Mouse (Mus musculus) liver, embryonic 11.5 days (tissue): ENCODE results near the gene Mymx. TPM values are rescaled to one million over a fixed set of nuclear protein-coding genes. Genes with fewer than 3 reads are reported as not detected.

ENCODE experiments used
- ATAC-seq: fragments of 200-750 bp; cut with Nextera tagmentation; replicated peaks from 2 replicates; pipeline ENCODE4 v1.8.0; 2017; ENCODE audit warnings: moderate number of reproducible peaks, mild to moderate bottlenecking, moderate TSS enrichment, moderate library complexity; ENCODE audit not compliant: low FRiP score
- DNase-seq: peaks from one replicate; pipeline ENCODE4 v3.0.0-alpha.2; 2017; ENCODE audit warnings: low spot score
- H3K27ac ChIP-seq: fragments of 300-500 bp; sonication (generic); 2 replicates; pipeline ENCODE4 v1.5.1; 2014; ENCODE audit warnings: mild to moderate bottlenecking, low read depth, low read length, control low read depth
- H3K27me3 ChIP-seq: fragments of 300-500 bp; sonication (generic); replicated peaks from 2 replicates; pipeline ENCODE4 v1.6.1; 2014; ENCODE audit warnings: low read length, mixed read lengths; ENCODE audit not compliant: control insufficient read depth, insufficient read depth
- H3K36me3 ChIP-seq: fragments of 300-500 bp; sonication (generic); 2 replicates; pipeline ENCODE4 v1.6.1; 2014; ENCODE audit warnings: mild to moderate bottlenecking, low read length, moderate library complexity, mixed read lengths; ENCODE audit not compliant: control insufficient read depth, insufficient read depth
- H3K4me1 ChIP-seq: fragments of 300-500 bp; sonication (generic); replicated peaks from 2 replicates; pipeline ENCODE4 v1.6.1; 2014; ENCODE audit warnings: low read length, mixed read lengths; ENCODE audit not compliant: control insufficient read depth, insufficient read depth
- H3K4me2 ChIP-seq: fragments of 300-500 bp; sonication (generic); 2 replicates; pipeline ENCODE4 v1.6.1; 2014; ENCODE audit warnings: mild to moderate bottlenecking, control low read depth, moderate library complexity
- H3K4me3 ChIP-seq: fragments of 300-500 bp; sonication (generic); 2 replicates; pipeline ENCODE4 v1.5.1; 2014; ENCODE audit warnings: low read depth, low read length, control low read depth
- H3K9ac ChIP-seq: fragments of 300-500 bp; sonication (generic); 2 replicates; pipeline ENCODE4 v1.6.1; 2014; ENCODE audit warnings: low read depth, low read length, control low read depth
- H3K9me3 ChIP-seq: fragments of 300-500 bp; sonication (generic); 2 replicates; pipeline ENCODE4 v1.6.1; 2016; ENCODE audit warnings: low read length, inconsistent platforms, mixed read lengths; ENCODE audit not compliant: control insufficient read depth
- WGBS: fragments of 180-500 bp; shearing (Covaris S2); extraction: QIAGEN DNeasy Blood & Tissue Kit; methylation state at CpG from one replicate; pipeline ENCODE4 v1.1.7; 2014; 5-methylcytosine and 5-hydroxymethylcytosine counted together
- polyA plus RNA-seq: library from polyadenylated mRNA; unstranded; fragments of >200 nt; fragmentation: Nextera tagmentation; extraction: Ambion mirVana; gene quantifications from 2 replicates; pipeline ENCODE4 v1.2.1, GENCODE M21; 2014

Mymx gene
- polyA plus RNA-seq, 1 experiment from 2014 or later = 1.0 TPM

GRCm38 (mm10) chr17:45573780-45574123 is 28.1 kb downstream of the Mymx start:
- ATAC-seq (peak; percentile 75), DNase-seq (peak; percentile 98)
- peak overlapping the region; percentile 98 for H3K4me2 ChIP-seq
- 0% methylated on average over 18 of the region's 18 CpGs for WGBS
- H3K36me3 ChIP-seq = peaks cover 30% of the 10 kb centered on the region
- H3K9ac ChIP-seq = peak overlapping the region; percentile 100
- H3K9me3 ChIP-seq = no peaks in the 10 kb centered on the region
- H3K4me1 ChIP-seq = peaks cover 42% of the 10 kb centered on the region
- no peaks in the 10 kb centered on the region for H3K27me3 ChIP-seq
- peak overlapping the region; percentile 99 for H3K27ac ChIP-seq
- H3K4me3 ChIP-seq = peak overlapping the region; percentile 100

- Histone ChIP-seq H3K27ac (peak within 1 kb of the TSS; percentile 99), H3K4me3 (peak within 1 kb of the TSS; percentile 100), H3K9me3 (no peaks in the 10 kb centered on the region), H3K4me2 (peak within 1 kb of the TSS; percentile 98), H3K4me1 (peaks cover 40% of the 10 kb centered on the region), H3K36me3 (peaks cover 36% of the 10 kb centered on the region), H3K27me3 (no peaks in the 10 kb centered on the region), H3K9ac (peak within 1 kb of the TSS; percentile 100)
- peak; percentile 82 for ATAC-seq
- under 1% methylated on average over 41 of the region's 41 CpGs for WGBS
- peak; percentile 100 for DNase-seq
Observed at GRCm38 (mm10) chr17:45573087-45573779, 28.7 kb downstream of the Mymx start, which contains the start of gene Hsp90ab1. Gene Hsp90ab1 (minus strand): TSS chr17:45573271.

GRCm38 (mm10) chr17:45572103-45573086 is 29.5 kb downstream of the Mymx start:
- Histone ChIP-seq H3K27ac (peak overlapping the region; percentile 99), H3K27me3 (no peaks in the 10 kb centered on the region), H3K9me3 (no peaks in the 10 kb centered on the region), H3K4me2 (peak overlapping the region; percentile 98), H3K9ac (peak overlapping the region; percentile 100), H3K4me1 (peaks cover 41% of the 10 kb centered on the region), H3K4me3 (peak overlapping the region; percentile 100), H3K36me3 (peaks cover 42% of the 10 kb centered on the region)
- WGBS = under 1% methylated on average over 51 of the region's 57 CpGs
- DNase-seq (peak; percentile 83), ATAC-seq (peak; percentile 50)

- Histone ChIP-seq H3K4me1 (peaks cover 50% of the 10 kb centered on the region), H3K9me3 (no peaks in the 10 kb centered on the region), H3K4me2 (no peak overlapping the region; the same call in 1 of the 2 replicates), H3K4me3 (no peak overlapping the region), H3K9ac (no peak overlapping the region), H3K36me3 (peaks cover 57% of the 10 kb centered on the region), H3K27me3 (no peaks in the 10 kb centered on the region), H3K27ac (no peak overlapping the region)
- WGBS = 85% methylated on average over 4 of the region's 4 CpGs
- DNase-seq (no peak), ATAC-seq (no peak)
Observed at GRCm38 (mm10) chr17:45569999-45570398, 31.9 kb downstream of the Mymx start.

GRCm38 (mm10) chr17:45568990-45569389 is 32.9 kb downstream of the Mymx start:
- ATAC-seq (no peak), DNase-seq (no peak)
- H3K27me3 ChIP-seq = no peaks in the 10 kb centered on the region
- peaks cover 57% of the 10 kb centered on the region for H3K36me3 ChIP-seq
- no peaks in the 10 kb centered on the region for H3K9me3 ChIP-seq
- H3K4me1 ChIP-seq = peaks cover 47% of the 10 kb centered on the region
- no peak overlapping the region for H3K27ac ChIP-seq
- 86% methylated on average over 12 of the region's 12 CpGs for WGBS
- peak overlapping the region; percentile 12; the same call in 1 of the 2 replicates for H3K4me3 ChIP-seq
- no peak overlapping the region for H3K9ac ChIP-seq
- H3K4me2 ChIP-seq = no peak overlapping the region

GRCm38 (mm10) chr17:45567162-45567601 is 34.7 kb downstream of the Mymx start:
- H3K9me3 ChIP-seq = no peaks in the 10 kb centered on the region
- H3K4me2 ChIP-seq = 0 out of 2 replicates have a peak overlapping the region, but pooled peaks have one; percentile 3
- WGBS = 26% methylated on average over 4 of the region's 4 CpGs
- peak; percentile 31 for ATAC-seq
- no peak for DNase-seq
- no peak overlapping the region for H3K4me3 ChIP-seq
- H3K27ac ChIP-seq = peak overlapping the region; percentile 23; the same call in 1 of the 2 replicates
- no peaks in the 10 kb centered on the region for H3K27me3 ChIP-seq
- H3K36me3 ChIP-seq = peaks cover 57% of the 10 kb centered on the region
- no peak overlapping the region for H3K9ac ChIP-seq
- H3K4me1 ChIP-seq = peaks cover 47% of the 10 kb centered on the region

- peaks cover 44% of the 10 kb centered on the region for H3K4me1 ChIP-seq
- WGBS = 64% methylated on average over 18 of the region's 18 CpGs
- H3K9ac ChIP-seq = no peak overlapping the region
- no peaks in the 10 kb centered on the region for H3K27me3 ChIP-seq
- ATAC-seq (peak; percentile 46), DNase-seq (no peak)
- H3K9me3 ChIP-seq = no peaks in the 10 kb centered on the region
- peak overlapping the region; percentile 24 for H3K4me3 ChIP-seq
- no peak overlapping the region for H3K4me2 ChIP-seq
- H3K36me3 ChIP-seq = peaks cover 55% of the 10 kb centered on the region
- peak overlapping the region; percentile 23; the same call in 1 of the 2 replicates for H3K27ac ChIP-seq
Observed at GRCm38 (mm10) chr17:45566360-45567161, 35.3 kb downstream of the Mymx start.

- no peaks in the 10 kb centered on the region for H3K27me3 ChIP-seq
- no peak overlapping the region for H3K4me2 ChIP-seq
- peaks cover 49% of the 10 kb centered on the region for H3K36me3 ChIP-seq
- 0 out of 2 replicates have a peak overlapping the region, but pooled peaks have one; percentile 2 for H3K4me3 ChIP-seq
- H3K27ac ChIP-seq = peak overlapping the region; percentile 19; the same call in 1 of the 2 replicates
- H3K4me1 ChIP-seq = peaks cover 39% of the 10 kb centered on the region
- DNase-seq = no peak
- 72% methylated on average over 1 of the region's 1 CpGs for WGBS
- ATAC-seq = no peak
- H3K9me3 ChIP-seq = no peaks in the 10 kb centered on the region
- no peak overlapping the region for H3K9ac ChIP-seq
Observed at GRCm38 (mm10) chr17:45566031-45566359, 35.9 kb downstream of the Mymx start.
